Mouse (Mus musculus) lung, embryonic 15.5 days (tissue): ENCODE measurements around the gene Nxn. TPM values are rescaled to one million over a fixed set of nuclear protein-coding genes. Genes with fewer than 3 reads are reported as not detected.

Experiments used
- ATAC-seq: fragments of 200-750 bp; cut with Nextera tagmentation; 2 replicates; pipeline ENCODE4 v1.8.0; 2017; ENCODE audit warnings: moderate number of reproducible peaks, borderline replicate concordance; ENCODE audit not compliant: low FRiP score, low TSS enrichment; ENCODE audit errors: extremely low read depth
- H3K27ac ChIP-seq: fragments of 300-500 bp; sonication (generic); 2 replicates; pipeline ENCODE4 v1.5.1; 2015; ENCODE audit warnings: moderate library complexity, mild to moderate bottlenecking, inconsistent platforms
- H3K27me3 ChIP-seq: fragments of 300-500 bp; sonication (generic); 2 replicates; pipeline ENCODE4 v1.6.1; 2015; ENCODE audit warnings: inconsistent platforms
- H3K36me3 ChIP-seq: fragments of 300-500 bp; sonication (generic); 2 replicates; pipeline ENCODE4 v1.6.1; 2015; ENCODE audit warnings: inconsistent platforms
- H3K4me1 ChIP-seq: fragments of 300-500 bp; sonication (generic); 2 replicates; pipeline ENCODE4 v1.6.1; 2015; ENCODE audit warnings: inconsistent platforms
- H3K4me2 ChIP-seq: fragments of 300-500 bp; sonication (generic); 2 replicates; pipeline ENCODE4 v1.6.1; 2015; ENCODE audit warnings: inconsistent platforms, mild to moderate bottlenecking, moderate library complexity
- H3K4me3 ChIP-seq: fragments of 300-500 bp; sonication (generic); 2 replicates; pipeline ENCODE4 v1.5.1; 2015; ENCODE audit warnings: mild to moderate bottlenecking, inconsistent platforms
- H3K9ac ChIP-seq: fragments of 300-500 bp; sonication (generic); 2 replicates; pipeline ENCODE4 v1.6.1; 2015; ENCODE audit warnings: inconsistent platforms
- H3K9me3 ChIP-seq: fragments of 300-500 bp; sonication (generic); 2 replicates; pipeline ENCODE4 v1.6.1; 2016; ENCODE audit warnings: inconsistent platforms
- WGBS: fragments of 180-500 bp; shearing (Covaris S2); methylation state at CpG from one replicate; pipeline ENCODE4 v1.1.7; 2015; 5-methylcytosine and 5-hydroxymethylcytosine counted together
- polyA plus RNA-seq: library from polyadenylated mRNA; unstranded; fragments of >200 nt; fragmentation: Nextera tagmentation; extraction: Ambion mirVana; gene quantifications from 2 replicates; pipeline ENCODE4 v1.2.1, GENCODE M21; 2015

The Nxn gene
- polyA plus RNA-seq, 1 experiment from 2014 or later: 24.4 TPM

DNA sequence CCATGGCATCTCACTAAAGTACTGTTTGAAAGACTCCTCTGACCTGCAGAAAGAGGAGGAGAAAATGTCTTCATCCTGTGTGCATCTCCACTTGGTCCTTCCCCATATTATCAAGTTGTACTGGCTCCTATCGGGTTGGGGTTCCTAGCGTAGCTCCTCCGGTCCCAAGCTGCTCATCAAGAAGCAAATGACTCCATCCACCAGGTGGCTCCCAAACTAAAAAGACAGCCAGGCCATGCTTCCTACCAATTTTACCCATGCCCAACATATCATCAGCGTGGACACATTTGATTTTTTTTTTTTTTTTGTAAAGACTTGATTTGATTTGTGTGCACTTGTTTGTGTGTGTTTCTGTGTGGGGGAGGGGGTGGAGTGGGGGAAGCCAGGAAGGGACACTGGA, 126.5 kb downstream of the Nxn start:
- H3K36me3 ChIP-seq: peaks cover 4% of the 10 kb centered on the region
- H3K9ac ChIP-seq: no peak overlapping the region
- H3K4me2 ChIP-seq: no peak overlapping the region
- H3K4me3 ChIP-seq: no peak overlapping the region
- 79% methylated on average over 4 of the region's 4 CpGs for WGBS
- no peaks in the 10 kb centered on the region for H3K9me3 ChIP-seq
- ATAC-seq: no peak
- no peaks in the 10 kb centered on the region for H3K27me3 ChIP-seq
- H3K27ac ChIP-seq: no peak overlapping the region
- no peaks in the 10 kb centered on the region for H3K4me1 ChIP-seq

GRCm38 (mm10) chr11:76268521-76269065, 130.3 kb downstream of the Nxn start:
- 82% methylated on average over 6 of the region's 6 CpGs for WGBS
- Histone ChIP-seq H3K4me1 (no peaks in the 10 kb centered on the region), H3K9ac (no peak overlapping the region), H3K4me2 (no peak overlapping the region), H3K36me3 (peaks cover 4% of the 10 kb centered on the region; the same call in 1 of the 2 replicates), H3K4me3 (no peak overlapping the region), H3K27me3 (no peaks in the 10 kb centered on the region), H3K9me3 (no peaks in the 10 kb centered on the region), H3K27ac (no peak overlapping the region)
- ATAC-seq: no peak

- no peaks in the 10 kb centered on the region for H3K4me1 ChIP-seq
- H3K9me3 ChIP-seq: no peaks in the 10 kb centered on the region
- 60% methylated on average over 5 of the region's 5 CpGs for WGBS
- peaks cover 4% of the 10 kb centered on the region; the same call in 1 of the 2 replicates for H3K36me3 ChIP-seq
- no peak overlapping the region for H3K27ac ChIP-seq
- no peak overlapping the region for H3K9ac ChIP-seq
- H3K4me2 ChIP-seq: no peak overlapping the region
- ATAC-seq: no peak
- no peak overlapping the region for H3K4me3 ChIP-seq
- H3K27me3 ChIP-seq: no peaks in the 10 kb centered on the region
These were observed 130.9 kb downstream of the Nxn start for GRCm38 (mm10) chr11:76268001-76268459.

- no peak overlapping the region for H3K9ac ChIP-seq
- H3K36me3 ChIP-seq: peaks cover 4% of the 10 kb centered on the region; the same call in 1 of the 2 replicates
- no peaks in the 10 kb centered on the region for H3K27me3 ChIP-seq
- no peak for ATAC-seq
- no peaks in the 10 kb centered on the region for H3K9me3 ChIP-seq
- H3K4me1 ChIP-seq: no peaks in the 10 kb centered on the region
- 48% methylated on average over 7 of the region's 7 CpGs for WGBS
- no peak overlapping the region for H3K4me3 ChIP-seq
- no peak overlapping the region for H3K27ac ChIP-seq
- no peak overlapping the region for H3K4me2 ChIP-seq
These were observed 131.4 kb downstream of the Nxn start for GRCm38 (mm10) chr11:76267550-76267949.

DNA sequence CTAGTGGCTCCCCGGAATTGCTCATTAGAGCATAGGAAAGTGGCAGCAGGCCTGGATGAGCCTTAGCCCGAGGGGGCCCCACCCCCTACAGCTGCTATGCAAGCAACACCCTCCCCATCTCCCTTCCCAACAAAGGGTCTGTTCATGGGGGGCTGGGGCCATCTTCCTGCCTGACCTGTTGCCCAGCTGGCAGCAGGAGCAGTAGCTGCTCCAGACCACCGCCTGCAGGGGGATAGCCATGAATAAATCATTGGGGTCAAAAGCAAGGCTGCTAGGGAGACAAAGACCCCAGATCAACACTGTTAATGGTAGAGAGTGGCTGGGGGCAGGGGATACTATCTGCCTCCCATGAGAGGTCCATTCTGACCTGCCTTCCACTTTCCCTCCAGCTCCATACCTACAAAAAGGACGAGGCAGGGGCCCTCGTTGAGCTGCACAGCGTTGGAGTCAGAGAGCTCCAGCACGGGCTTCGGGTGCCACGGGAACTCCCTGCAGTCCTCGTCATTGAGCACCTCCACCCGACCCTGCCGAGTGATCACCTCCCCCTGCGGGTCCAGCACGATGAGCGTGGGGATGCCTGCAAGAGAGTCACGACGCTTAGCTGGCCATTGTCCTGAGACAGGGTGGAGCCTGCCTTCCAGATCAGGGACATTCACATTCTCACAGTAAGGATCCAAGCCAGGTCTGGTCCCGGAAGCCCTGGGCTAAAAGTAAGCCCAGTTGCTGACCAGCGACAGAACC, 136.2 kb downstream of the Nxn start:
- no peak overlapping the region for H3K27ac ChIP-seq
- H3K4me2 ChIP-seq: no peak overlapping the region
- H3K9me3 ChIP-seq: no peaks in the 10 kb centered on the region
- WGBS: 23% methylated on average over 19 of the region's 19 CpGs
- no peak overlapping the region for H3K4me3 ChIP-seq
- no peak for ATAC-seq
- no peaks in the 10 kb centered on the region for H3K36me3 ChIP-seq
- no peak overlapping the region for H3K9ac ChIP-seq
- H3K27me3 ChIP-seq: no peaks in the 10 kb centered on the region
- H3K4me1 ChIP-seq: no peaks in the 10 kb centered on the region

DNA sequence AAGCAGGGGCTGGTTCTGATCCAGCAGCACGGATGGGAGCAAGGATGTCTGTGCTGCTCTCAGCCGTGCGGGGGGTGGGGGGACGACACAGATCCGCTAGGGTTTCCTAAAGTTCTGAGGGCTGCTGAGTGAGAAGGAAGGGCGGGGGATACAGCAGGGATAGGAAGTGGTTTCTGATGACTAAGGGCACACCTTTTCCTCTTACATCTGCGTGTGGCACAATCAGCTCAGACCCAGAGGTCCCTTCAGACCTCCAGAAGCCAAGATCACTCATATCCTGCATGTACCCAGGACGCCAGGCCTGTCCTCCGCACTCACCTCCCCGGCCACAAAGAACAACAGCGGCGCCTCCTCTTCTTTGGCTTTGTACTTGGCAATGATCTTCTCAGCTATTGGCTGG, 137.7 kb downstream of the Nxn start:
- no peak overlapping the region for H3K27ac ChIP-seq
- no peak for ATAC-seq
- H3K4me1 ChIP-seq: no peaks in the 10 kb centered on the region
- H3K9me3 ChIP-seq: no peaks in the 10 kb centered on the region
- no peak overlapping the region for H3K4me2 ChIP-seq
- no peak overlapping the region for H3K4me3 ChIP-seq
- H3K36me3 ChIP-seq: no peaks in the 10 kb centered on the region
- WGBS: 76% methylated on average over 12 of the region's 12 CpGs
- no peak overlapping the region for H3K9ac ChIP-seq
- no peaks in the 10 kb centered on the region for H3K27me3 ChIP-seq

GRCm38 (mm10) chr11:76260208-76261050, 138.5 kb downstream of the Nxn start:
- Histone ChIP-seq H3K4me2 (no peak overlapping the region), H3K9ac (no peak overlapping the region), H3K4me1 (no peaks in the 10 kb centered on the region), H3K4me3 (no peak overlapping the region), H3K27ac (no peak overlapping the region), H3K36me3 (no peaks in the 10 kb centered on the region), H3K27me3 (no peaks in the 10 kb centered on the region), H3K9me3 (no peaks in the 10 kb centered on the region)
- no peak for ATAC-seq
- WGBS: 72% methylated on average over 10 of the region's 10 CpGs

GRCm38 (mm10) chr11:76258511-76258910, 140.4 kb downstream of the Nxn start:
- no peak for ATAC-seq
- Histone ChIP-seq H3K4me3 (no peak overlapping the region), H3K9ac (no peak overlapping the region), H3K9me3 (no peaks in the 10 kb centered on the region), H3K27me3 (no peaks in the 10 kb centered on the region), H3K4me2 (no peak overlapping the region), H3K27ac (no peak overlapping the region), H3K4me1 (no peaks in the 10 kb centered on the region; the same call in 1 of the 2 replicates), H3K36me3 (no peaks in the 10 kb centered on the region)
- 73% methylated on average over 5 of the region's 6 CpGs for WGBS

GRCm38 (mm10) chr11:76257386-76257785, 141.6 kb downstream of the Nxn start:
- Histone ChIP-seq H3K9ac (no peak overlapping the region), H3K36me3 (no peaks in the 10 kb centered on the region), H3K4me1 (no peaks in the 10 kb centered on the region; the same call in 1 of the 2 replicates), H3K4me2 (no peak overlapping the region), H3K27me3 (no peaks in the 10 kb centered on the region), H3K9me3 (no peaks in the 10 kb centered on the region), H3K27ac (no peak overlapping the region), H3K4me3 (no peak overlapping the region)
- 71% methylated on average over 4 of the region's 4 CpGs for WGBS
- ATAC-seq: no peak

- Histone ChIP-seq H3K4me1 (no peaks in the 10 kb centered on the region; the same call in 1 of the 2 replicates), H3K27ac (no peak overlapping the region), H3K9ac (no peak overlapping the region), H3K4me2 (no peak overlapping the region), H3K27me3 (no peaks in the 10 kb centered on the region), H3K4me3 (no peak overlapping the region), H3K36me3 (no peaks in the 10 kb centered on the region), H3K9me3 (no peaks in the 10 kb centered on the region)
- WGBS: 45% methylated on average over 5 of the region's 5 CpGs
- no peak for ATAC-seq
These were observed 142.8 kb downstream of the Nxn start for GRCm38 (mm10) chr11:76256129-76256528.

DNA sequence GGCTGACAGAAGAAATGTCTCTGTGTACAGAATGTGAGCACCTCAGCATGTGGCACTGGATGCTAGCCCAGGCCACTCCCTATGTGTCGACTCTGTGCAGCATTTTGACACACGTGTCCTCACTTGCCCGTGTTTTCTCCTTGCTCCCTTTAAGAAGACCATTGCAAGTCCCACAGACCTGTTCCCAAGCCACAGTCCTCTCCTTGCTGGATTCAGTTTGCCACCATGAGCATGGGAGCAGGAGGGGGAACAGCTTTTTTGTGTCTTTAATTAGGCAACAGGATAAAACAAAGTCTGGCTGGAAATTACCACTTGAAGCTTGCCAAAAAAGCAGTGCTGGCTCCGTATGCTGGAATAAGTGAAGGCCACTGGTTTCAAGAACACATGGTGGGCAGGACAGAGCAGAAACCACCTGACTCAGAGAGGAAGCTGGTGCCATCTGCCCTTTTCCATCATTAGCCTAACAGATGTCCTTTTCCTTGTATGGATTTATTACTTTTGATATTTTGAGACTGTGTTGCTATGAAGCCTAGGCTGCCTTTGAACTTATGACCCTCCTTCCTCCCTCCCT, 143.4 kb downstream of the Nxn start:
- no peak overlapping the region for H3K27ac ChIP-seq
- no peak overlapping the region for H3K4me3 ChIP-seq
- no peaks in the 10 kb centered on the region for H3K36me3 ChIP-seq
- H3K27me3 ChIP-seq: no peaks in the 10 kb centered on the region
- no peak for ATAC-seq
- 57% methylated on average over 4 of the region's 4 CpGs for WGBS
- no peak overlapping the region for H3K9ac ChIP-seq
- no peak overlapping the region for H3K4me2 ChIP-seq
- no peaks in the 10 kb centered on the region for H3K9me3 ChIP-seq
- no peaks in the 10 kb centered on the region; the same call in 1 of the 2 replicates for H3K4me1 ChIP-seq
